ENCODE assay signal across 21 mouse cellular contexts in the genomic region with DNA sequence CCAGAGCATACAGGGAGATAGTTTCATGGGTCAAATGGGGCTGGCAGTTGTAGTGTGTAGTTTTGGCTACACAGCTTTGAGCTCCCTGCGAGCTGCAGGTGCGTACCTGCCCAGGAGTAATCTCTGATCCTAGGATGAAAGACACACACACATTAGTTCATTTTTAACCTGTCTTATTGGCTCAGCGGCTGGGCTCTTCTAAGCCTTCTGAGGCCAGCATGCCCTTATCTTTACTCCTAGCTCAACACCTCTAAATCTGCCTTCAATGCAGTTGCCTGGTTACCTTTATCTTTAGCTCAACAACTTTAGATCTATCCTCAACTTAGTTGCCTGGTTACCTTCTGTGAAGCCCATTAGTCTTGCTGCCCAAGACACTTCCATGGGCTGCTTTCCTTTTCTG. TPM values are rescaled to one million over a fixed set of nuclear protein-coding genes. Genes with fewer than 3 reads are reported as not detected.
A peak's percentile ranks its signal among the peaks of the same experiment; 100 is the strongest.
DNase-seq lines count a peak whose midpoint lies in the region; ATAC-seq lines count a peak whose summit lies in the region.
"Had no signal": no experiment of that assay in that cellular context is flagged by ENCODE, and none has a peak within 500 bp of the region (broad histone marks: within the 10 kb centered on the region; RNA-seq: fewer than 3 reads in every experiment).

No protein-coding gene starts in this region.

- no peak overlapping the region for H3K9ac ChIP-seq in liver, embryonic 11.5 days (ENCODE audit: low read depth, low read length)
- H3K9ac ChIP-seq in intestine, embryonic 15.5 days: no peak overlapping the region
- H3K9ac ChIP-seq in liver, embryonic 16.5 days (ENCODE audit: low read depth, low read length): no peak overlapping the region
- H3K9ac ChIP-seq in stomach, embryonic 15.5 days: no peak overlapping the region
- no peak overlapping the region for H3K9ac ChIP-seq in midbrain, embryonic 15.5 days
- H3K9ac ChIP-seq in midbrain, embryonic 14.5 days (replicated peaks; ENCODE audit: low read length): no peak overlapping the region
- H3K9ac ChIP-seq: forebrain, embryonic 15.5 days; heart, embryonic 13.5 days had no signal

- no peaks in the 10 kb centered on the region for H3K4me1 ChIP-seq in liver, embryonic 11.5 days (replicated peaks; ENCODE audit: control insufficient read depth, insufficient read depth, low read length)
- 0 out of 2 replicates have a peak, but pooled peaks cover 4% of the 10 kb centered on the region for H3K4me1 ChIP-seq in intestine, embryonic 15.5 days (replicated peaks)
- peaks cover 14% of the 10 kb centered on the region for H3K4me1 ChIP-seq in liver, embryonic 16.5 days (ENCODE audit: control insufficient read depth, low read depth, low read length)
- 0 out of 2 replicates have a peak, but pooled peaks cover 5% of the 10 kb centered on the region for H3K4me1 ChIP-seq in stomach, embryonic 15.5 days
- H3K4me1 ChIP-seq in midbrain, embryonic 15.5 days: no peaks in the 10 kb centered on the region
- H3K4me1 ChIP-seq in midbrain, embryonic 14.5 days (ENCODE audit: control insufficient read depth, insufficient read depth, low read length): no peaks in the 10 kb centered on the region
- H3K4me1 ChIP-seq: forebrain, embryonic 10.5 days; forebrain, embryonic 15.5 days had no signal

- no peak overlapping the region for H3K4me3 ChIP-seq in liver, embryonic 11.5 days (ENCODE audit: low read depth, low read length)
- no peak overlapping the region for H3K4me3 ChIP-seq in intestine, embryonic 15.5 days (replicated peaks)
- H3K4me3 ChIP-seq in liver, embryonic 16.5 days (ENCODE audit: low read depth, low read length): no peak overlapping the region
- H3K4me3 ChIP-seq in stomach, embryonic 15.5 days (replicated peaks): no peak overlapping the region
- no peak overlapping the region for H3K4me3 ChIP-seq in midbrain, embryonic 15.5 days
- no peak overlapping the region for H3K4me3 ChIP-seq in midbrain, embryonic 14.5 days (replicated peaks; ENCODE audit: low read depth, low read length)
- H3K4me3 ChIP-seq: erythroblast, embryonic 14.5 days; forebrain, embryonic 10.5 days; forebrain, embryonic 15.5 days; heart, embryonic 13.5 days had no signal

- no peaks in the 10 kb centered on the region for H3K36me3 ChIP-seq in liver, embryonic 11.5 days (ENCODE audit: control insufficient read depth, insufficient read depth, low read length)
- H3K36me3 ChIP-seq in intestine, embryonic 15.5 days: no peaks in the 10 kb centered on the region
- no peaks in the 10 kb centered on the region for H3K36me3 ChIP-seq in liver, embryonic 16.5 days (ENCODE audit: control insufficient read depth, insufficient read depth)
- H3K36me3 ChIP-seq in stomach, embryonic 15.5 days: no peaks in the 10 kb centered on the region
- H3K36me3 ChIP-seq in midbrain, embryonic 15.5 days (replicated peaks): no peaks in the 10 kb centered on the region
- H3K36me3 ChIP-seq in midbrain, embryonic 14.5 days (ENCODE audit: control insufficient read depth, insufficient read depth, low read length): no peaks in the 10 kb centered on the region
- H3K36me3 ChIP-seq: forebrain, embryonic 10.5 days; forebrain, embryonic 15.5 days; heart, embryonic 13.5 days had no signal

- no peak overlapping the region for H3K27ac ChIP-seq in liver, embryonic 11.5 days (ENCODE audit: low read depth, low read length)
- H3K27ac ChIP-seq in intestine, embryonic 15.5 days: peak overlapping the region; percentile 65
- H3K27ac ChIP-seq in liver, embryonic 16.5 days (ENCODE audit: low read length): no peak overlapping the region
- H3K27ac ChIP-seq in stomach, embryonic 15.5 days: peak overlapping the region; percentile 69; the same call in 1 of the 2 replicates
- no peak overlapping the region for H3K27ac ChIP-seq in midbrain, embryonic 15.5 days
- no peak overlapping the region for H3K27ac ChIP-seq in midbrain, embryonic 14.5 days (replicated peaks; ENCODE audit: low read depth, low read length)
- H3K27ac ChIP-seq: forebrain, embryonic 10.5 days; forebrain, embryonic 15.5 days; heart, embryonic 13.5 days had no signal

- 75% methylated on average over 3 of the region's 3 CpGs for WGBS in liver, embryonic 11.5 days
- 59% methylated on average over 3 of the region's 3 CpGs for WGBS in intestine, embryonic 15.5 days
- 64% methylated on average over 3 of the region's 3 CpGs for WGBS in liver, embryonic 16.5 days (ENCODE audit: insufficient replicate concordance)
- 62% methylated on average over 3 of the region's 3 CpGs for WGBS in stomach, embryonic 15.5 days
- WGBS in midbrain, embryonic 15.5 days: 93% methylated on average over 3 of the region's 3 CpGs
- WGBS in midbrain, embryonic 14.5 days: 97% methylated on average over 3 of the region's 3 CpGs

- H3K27me3 ChIP-seq in liver, embryonic 11.5 days (replicated peaks; ENCODE audit: control insufficient read depth, insufficient read depth, low read length): no peaks in the 10 kb centered on the region
- no peaks in the 10 kb centered on the region for H3K27me3 ChIP-seq in intestine, embryonic 15.5 days (replicated peaks)
- no peaks in the 10 kb centered on the region for H3K27me3 ChIP-seq in liver, embryonic 16.5 days (ENCODE audit: control insufficient read depth, insufficient read depth, low read depth, low read length)
- no peaks in the 10 kb centered on the region for H3K27me3 ChIP-seq in stomach, embryonic 15.5 days (replicated peaks)
- no peaks in the 10 kb centered on the region for H3K27me3 ChIP-seq in midbrain, embryonic 15.5 days (replicated peaks)
- H3K27me3 ChIP-seq in midbrain, embryonic 14.5 days (ENCODE audit: control insufficient read depth, insufficient read depth, low read length): no peaks in the 10 kb centered on the region
- H3K27me3 ChIP-seq: CH12.LX; forebrain, embryonic 15.5 days; heart, embryonic 13.5 days had no signal

- no peak overlapping the region for H3K4me2 ChIP-seq in liver, embryonic 11.5 days
- 0 out of 2 replicates have a peak overlapping the region, but pooled peaks have one; percentile 4 for H3K4me2 ChIP-seq in intestine, embryonic 15.5 days (replicated peaks)
- H3K4me2 ChIP-seq in liver, embryonic 16.5 days (ENCODE audit: low read depth, low read length): no peak overlapping the region
- no peak overlapping the region for H3K4me2 ChIP-seq in stomach, embryonic 15.5 days
- H3K4me2 ChIP-seq in midbrain, embryonic 15.5 days: no peak overlapping the region
- H3K4me2 ChIP-seq in midbrain, embryonic 14.5 days (ENCODE audit: low read length): no peak overlapping the region
- H3K4me2 ChIP-seq: forebrain, embryonic 15.5 days; heart, embryonic 13.5 days had no signal

- peak; percentile 60 for ATAC-seq in liver, embryonic 11.5 days (replicated peaks; ENCODE audit: low FRiP score)
- ATAC-seq in intestine, embryonic 15.5 days: peak; percentile 78
- ATAC-seq in liver, embryonic 16.5 days (ENCODE audit: low read depth): peak; percentile 27; the same call in 1 of the 2 replicates
- ATAC-seq in stomach, embryonic 15.5 days (ENCODE audit: insufficient read depth, low FRiP score, low read depth): peak; percentile 50
- no peak for ATAC-seq in midbrain, embryonic 15.5 days (replicated peaks)
- no peak for ATAC-seq in midbrain, embryonic 14.5 days (ENCODE audit: low FRiP score, low TSS enrichment)
- ATAC-seq: activated CD4-positive, CD25-positive, alpha-beta regulatory T cell, adult 4 months; forebrain, embryonic 15.5 days; Patski had no signal

- no peaks in the 10 kb centered on the region for H3K9me3 ChIP-seq in liver, embryonic 11.5 days (ENCODE audit: control insufficient read depth, low read length)
- no peaks in the 10 kb centered on the region for H3K9me3 ChIP-seq in intestine, embryonic 15.5 days
- H3K9me3 ChIP-seq in liver, embryonic 16.5 days (replicated peaks; ENCODE audit: control insufficient read depth, low read length): no peaks in the 10 kb centered on the region
- H3K9me3 ChIP-seq in stomach, embryonic 15.5 days: no peaks in the 10 kb centered on the region
- H3K9me3 ChIP-seq in midbrain, embryonic 15.5 days: no peaks in the 10 kb centered on the region
- H3K9me3 ChIP-seq in midbrain, embryonic 14.5 days (ENCODE audit: control insufficient read depth, low read length): no peaks in the 10 kb centered on the region
- H3K9me3 ChIP-seq: forebrain, embryonic 10.5 days; forebrain, embryonic 15.5 days; heart, embryonic 13.5 days had no signal

- no peak for DNase-seq in liver, embryonic 11.5 days (ENCODE audit: low spot score)
- no peak for DNase-seq in liver
- DNase-seq in embryo, embryonic 10.5 days (ENCODE audit: low spot score): no peak
- DNase-seq in midbrain, embryonic 14.5 days: no peak
- DNase-seq: adrenal gland, postnatal 14 days; cerebellum, adult 11-12 months; cerebellum, adult 9-10 months; cerebellum, postnatal 25 days; gastrocnemius, postnatal 36 days; heart, postnatal 36 days had no signal

RNA-seq across cellular contexts. Expression of gene Tbc1d2b, which starts 7.8 kb away (rescaled TPM):
- 13.2 and 14.2 TPM in 2 replicates for polyA plus RNA-seq in liver, embryonic 11.5 days (2014; fragmentation: Nextera tagmentation; extraction: Ambion mirVana)
- polyA plus RNA-seq in intestine, embryonic 15.5 days (2015; fragmentation: Nextera tagmentation; extraction: Ambion mirVana): 14.6 and 14.9 TPM in 2 replicates
- polyA plus RNA-seq in liver, embryonic 16.5 days (2015; fragmentation: Nextera tagmentation; extraction: Ambion mirVana): 8.0 and 8.3 TPM in 2 replicates
- 17.1 and 17.8 TPM in 2 replicates for polyA plus RNA-seq in stomach, embryonic 15.5 days (2015; fragmentation: Nextera tagmentation; extraction: Ambion mirVana)
- 6.5 and 7.6 TPM in 2 replicates for polyA plus RNA-seq in midbrain, embryonic 15.5 days (2015; fragmentation: Nextera tagmentation; extraction: Ambion mirVana)
- 4.1 and 6.9 TPM in 2 replicates for polyA plus RNA-seq in midbrain, embryonic 14.5 days (2014; fragmentation: Nextera tagmentation; extraction: Ambion mirVana)

Comparison
In these comparisons a context has a peak if more than half of its experiments do, and no peak if none do; other contexts are left out.
1. ATAC-seq: peak in liver, embryonic 11.5 days (single experiment), intestine, embryonic 15.5 days (single experiment), liver, embryonic 16.5 days (single experiment) and stomach, embryonic 15.5 days (single experiment); none in midbrain, embryonic 15.5 days (single experiment) and midbrain, embryonic 14.5 days (single experiment).
2. H3K27ac ChIP-seq: peak in intestine, embryonic 15.5 days (single experiment) and stomach, embryonic 15.5 days (single experiment); none in liver, embryonic 11.5 days (single experiment), liver, embryonic 16.5 days (single experiment), midbrain, embryonic 15.5 days (single experiment) and midbrain, embryonic 14.5 days (single experiment).